Mouse (Mus musculus) T-helper 2 cell (primary cell): Measurements from ENCODE around the gene Cd3eap.

ENCODE experiments used
- in situ Hi-C: fragments of 300-600 bp; cut with MboI, MseI; formaldehyde crosslinking; loops from one replicate; pipeline ENCODE4 v1.15.1; 2025; ENCODE audit warnings: high pct_unique_total_duplicates

Gene Cd3eap

DNA sequence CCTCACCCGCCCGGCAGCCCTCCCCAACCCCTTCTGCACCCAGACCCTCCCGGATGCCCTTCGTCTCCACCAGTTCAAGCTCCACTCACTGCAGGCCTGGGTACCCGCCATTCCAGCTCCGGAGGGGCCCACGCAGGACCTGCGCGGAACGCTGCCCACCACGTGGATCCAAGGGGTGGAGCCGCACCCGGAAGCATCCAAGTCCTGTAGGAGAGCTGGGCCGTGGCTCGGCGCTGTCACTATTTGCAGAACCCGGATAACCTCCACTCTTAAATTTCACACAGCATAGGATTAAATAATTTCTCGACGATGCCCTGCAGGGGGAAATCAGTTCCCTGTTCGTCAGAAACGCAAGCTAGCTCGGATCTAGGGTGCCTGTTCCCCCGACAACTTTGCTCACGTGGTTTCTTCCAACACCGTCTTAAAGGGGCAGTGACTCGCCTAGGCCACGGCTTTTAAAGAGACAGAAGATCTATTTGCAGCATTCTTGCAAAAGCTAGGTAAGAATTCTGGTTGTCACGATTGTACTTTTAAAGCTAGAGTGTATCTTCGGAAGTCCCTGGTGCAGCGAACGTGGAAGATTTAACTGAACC lies at the start of gene Cd3eap, which contains the start of gene Ppp1r13l:
Gene Cd3eap, minus strand, starts transcription at position 185 of the 593 bp plus-strand sequence.
Gene Ppp1r13l, plus strand, starts transcription at position 451 of the 593 bp plus-strand sequence.
- in situ Hi-C loops, result no loop called here

DNA sequence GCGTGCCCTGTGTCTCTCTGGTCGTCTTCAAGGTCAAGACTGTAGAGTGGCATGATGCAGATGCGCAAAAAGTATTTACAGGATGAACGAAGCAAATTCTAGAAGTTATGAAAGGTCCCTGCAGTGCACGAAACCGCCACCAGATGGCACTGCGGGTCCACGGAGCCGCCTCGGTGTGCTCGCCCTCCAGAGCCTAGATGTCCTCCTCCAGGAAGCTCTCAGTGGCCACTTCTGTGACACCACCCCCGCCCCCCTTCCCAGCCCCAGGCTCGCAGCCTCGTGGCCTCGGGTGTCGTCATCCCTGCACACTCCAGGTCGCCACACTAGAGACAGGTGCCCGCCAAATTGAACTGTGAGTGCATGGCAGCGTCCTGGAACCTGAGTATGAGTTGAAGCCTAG lies 46.1 kb upstream of the Cd3eap start:
- in situ Hi-C loops, result no loop called here

DNA sequence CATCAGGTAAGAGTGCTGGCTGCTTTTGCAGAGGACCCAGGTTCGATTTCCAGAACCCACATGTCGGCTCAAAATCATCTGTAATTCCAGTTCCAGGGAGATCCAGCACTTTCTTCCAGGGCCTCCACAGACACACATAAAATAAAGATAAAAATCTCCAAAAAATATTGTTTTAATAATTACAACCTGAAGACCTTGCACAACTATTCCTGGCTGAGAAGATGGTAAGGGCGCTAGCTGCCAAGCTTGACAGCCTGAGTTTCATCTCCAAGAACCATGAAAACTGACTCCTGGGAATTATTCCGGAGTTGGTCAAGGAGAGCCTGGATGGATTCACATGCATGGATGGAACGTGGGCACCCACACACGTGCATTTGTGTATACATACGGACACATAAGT lies 45.2 kb upstream of the Cd3eap start, which contains the start of gene Ckm:
Gene Ckm, plus strand, starts transcription at position 301 of the 400 bp plus-strand sequence.
- in situ Hi-C loops, result loop anchor here (5.0 kb wide), 1 partner anchor 113 kb away; the partner anchor contains the start of gene Nkpd1

GRCm38 (mm10) chr7:19403731-19404296 lies 44.5 kb upstream of the Cd3eap start, which contains the start of gene Klc3:
Gene Klc3, minus strand, starts transcription at chr7:19404104.
- in situ Hi-C loops, result loop anchor here (5.0 kb wide), 1 partner anchor 113 kb away; the partner anchor contains the start of gene Nkpd1

GRCm38 (mm10) chr7:19402535-19403112 lies 43.3 kb upstream of the Cd3eap start:
- in situ Hi-C loops, result loop anchor here (5.0 kb wide), 1 partner anchor 115 kb away; the partner anchor contains the start of gene Nkpd1

GRCm38 (mm10) chr7:19400946-19401345 lies 41.7 kb upstream of the Cd3eap start:
- in situ Hi-C loops, result loop anchor here (5.0 kb wide), 1 partner anchor 116 kb away; the partner anchor contains the start of gene Nkpd1

- in situ Hi-C loops, result loop anchor here (5.0 kb wide), 1 partner anchor 118 kb away; the partner anchor contains the start of gene Nkpd1
Observed at GRCm38 (mm10) chr7:19399496-19400280, 40.4 kb upstream of the Cd3eap start.

- in situ Hi-C loops, result loop anchor here (5.0 kb wide), 1 partner anchor 63 kb away; the partner anchor contains the start of gene Mark4
Observed at GRCm38 (mm10) chr7:19394484-19394883, 35.2 kb upstream of the Cd3eap start.

GRCm38 (mm10) chr7:19388699-19389413 lies 29.6 kb upstream of the Cd3eap start:
- in situ Hi-C loops, result no loop called here

- in situ Hi-C loops, result no loop called here
Observed at GRCm38 (mm10) chr7:19383708-19384107, 24.4 kb upstream of the Cd3eap start.

- in situ Hi-C loops, result no loop called here
Observed at GRCm38 (mm10) chr7:19382166-19382541, 22.9 kb upstream of the Cd3eap start.

DNA sequence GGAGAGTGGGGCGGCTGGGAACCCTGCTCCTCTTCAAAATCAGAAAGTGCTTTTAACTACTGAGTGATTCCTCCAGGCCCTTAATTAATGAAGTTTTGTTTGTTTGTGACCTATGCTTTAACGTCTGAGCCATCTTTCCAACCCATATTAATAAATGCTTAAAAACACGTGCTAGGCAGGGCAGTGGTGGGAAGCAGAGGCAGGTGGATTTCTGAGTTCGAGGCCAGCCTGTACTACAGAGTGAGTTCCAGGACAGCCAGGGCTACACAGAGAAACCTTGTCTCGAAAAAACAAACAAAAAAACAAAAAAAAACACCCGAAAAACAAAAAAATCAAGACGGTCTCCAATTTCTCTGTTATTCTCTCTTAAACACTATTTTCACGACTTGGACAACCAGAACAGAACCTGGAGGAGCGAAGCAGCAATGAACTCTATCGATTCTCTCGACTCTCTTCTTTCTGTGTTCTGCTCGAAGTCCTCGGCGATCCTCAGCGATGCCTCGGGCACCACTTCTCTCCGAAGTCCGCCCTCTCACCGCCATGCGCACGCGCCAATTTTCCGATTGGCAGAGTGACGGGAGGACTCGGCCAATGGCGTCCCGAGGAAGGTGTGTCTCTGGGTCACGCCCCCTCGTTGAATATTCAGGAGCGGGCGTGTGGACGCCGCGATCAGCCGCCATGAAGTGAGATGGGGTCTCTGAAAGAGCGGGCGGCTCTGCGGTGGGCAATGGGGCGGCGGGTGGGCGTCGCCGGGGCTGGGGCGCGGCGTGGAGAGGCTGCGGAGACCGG lies 22.3 kb upstream of the Cd3eap start, which contains the start of gene Ercc2:
Gene Ercc2, plus strand, starts transcription at position 634 of the 789 bp plus-strand sequence.
- in situ Hi-C loops, result no loop called here

GRCm38 (mm10) chr7:19378049-19378448 lies 18.8 kb upstream of the Cd3eap start:
- in situ Hi-C loops, result no loop called here

- in situ Hi-C loops, result no loop called here
Observed at GRCm38 (mm10) chr7:19376019-19376418, 16.7 kb upstream of the Cd3eap start.

DNA sequence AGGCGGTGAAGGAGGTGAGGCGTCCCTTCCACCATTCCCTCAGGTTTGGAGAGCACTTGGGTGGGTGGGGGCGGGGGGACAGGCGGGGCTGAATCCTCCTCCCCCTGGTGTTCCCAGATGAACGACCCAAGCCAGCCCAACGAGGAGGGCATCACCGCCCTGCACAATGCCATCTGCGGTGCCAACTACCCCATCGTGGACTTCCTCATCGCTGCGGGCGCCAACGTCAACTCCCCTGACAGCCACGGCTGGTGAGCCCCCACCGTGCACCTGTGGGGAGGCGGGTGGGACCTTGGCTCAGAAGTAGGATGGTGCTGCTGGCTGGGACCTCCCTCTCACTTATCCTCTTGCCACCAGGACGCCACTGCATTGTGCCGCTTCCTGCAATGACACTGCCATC lies 16.1 kb upstream of the Cd3eap start:
- in situ Hi-C loops, result no loop called here

- in situ Hi-C loops, result no loop called here
Observed at GRCm38 (mm10) chr7:19373367-19373766, 14.1 kb upstream of the Cd3eap start.

GRCm38 (mm10) chr7:19369823-19370425 lies 10.6 kb upstream of the Cd3eap start:
- in situ Hi-C loops, result no loop called here

GRCm38 (mm10) chr7:19368380-19368779 lies 9.1 kb upstream of the Cd3eap start:
- in situ Hi-C loops, result no loop called here

DNA sequence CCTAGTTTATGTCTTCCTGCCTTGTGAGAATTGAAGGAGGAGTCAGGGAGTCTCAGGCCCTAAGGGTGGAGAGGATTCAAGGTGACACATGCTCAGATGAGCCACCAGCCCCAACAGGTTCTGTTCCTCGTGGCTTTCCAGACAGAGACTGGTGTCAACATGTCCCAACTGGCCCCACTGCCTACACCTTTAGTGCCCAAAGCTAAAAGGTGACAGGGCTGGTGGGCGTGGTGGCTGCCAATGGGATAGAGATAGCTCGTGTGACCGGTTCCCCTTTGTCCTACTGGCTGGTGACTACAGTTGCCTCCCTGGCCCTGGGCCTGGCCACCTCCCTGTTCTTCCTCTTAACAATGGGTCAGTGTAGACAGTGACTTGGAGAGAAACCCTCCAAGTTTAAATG lies 6.1 kb upstream of the Cd3eap start:
- in situ Hi-C loops, result no loop called here

DNA sequence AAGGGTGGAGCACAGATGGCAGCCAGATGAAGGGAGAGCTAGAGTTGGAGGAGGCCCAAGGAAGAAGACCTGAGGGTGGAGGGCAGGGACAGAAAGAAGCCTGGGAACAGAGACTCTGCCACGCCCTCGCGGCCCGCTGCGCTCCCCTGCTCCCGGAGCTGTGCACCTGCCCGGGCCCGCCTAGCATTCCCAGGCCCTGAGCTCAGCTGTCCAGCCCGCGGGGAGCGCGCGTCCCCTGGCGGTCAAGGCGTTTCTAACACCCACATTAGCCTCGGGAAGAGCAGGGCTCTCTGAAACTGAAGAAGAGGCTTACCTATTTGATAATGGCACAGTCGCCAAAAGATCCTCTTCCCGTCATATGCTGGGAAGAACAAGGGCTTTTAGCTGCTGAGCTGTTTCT lies 4.6 kb upstream of the Cd3eap start:
- in situ Hi-C loops, result no loop called here
